Mouse (Mus musculus): ENCODE measurements at regions not wholly inside any gene's neighbourhood (a gene's known extent, or its start where the extent isn't known, plus 50 kb on each side); places are given as distances from the start of the nearest gene placed in this dataset.

DNA sequence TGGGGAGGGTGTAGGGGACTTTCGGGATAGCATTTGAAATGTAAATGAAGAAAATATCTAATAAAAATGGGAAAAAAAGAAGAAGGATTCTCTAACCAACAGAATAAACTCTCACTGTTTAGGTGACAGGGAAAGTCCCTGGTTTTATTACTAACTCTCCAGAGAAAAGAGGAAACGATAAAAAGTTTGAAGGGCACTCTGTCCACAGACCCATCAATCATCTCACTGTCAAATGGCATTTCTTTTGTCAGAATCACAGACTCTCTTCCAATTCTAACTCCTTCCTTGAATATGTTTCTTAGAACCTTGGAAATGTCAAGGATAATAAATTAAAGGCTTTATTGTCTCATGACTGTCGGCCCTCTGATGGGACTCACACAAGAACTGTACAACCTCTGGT lies 275.3 kb upstream of the Rasgrp1 start:
- peaks cover 9% of the 10 kb centered on the region for H3K4me1 ChIP-seq (replicated peaks)
- WGBS: 82% methylated on average over 3 of the region's 3 CpGs

DNA sequence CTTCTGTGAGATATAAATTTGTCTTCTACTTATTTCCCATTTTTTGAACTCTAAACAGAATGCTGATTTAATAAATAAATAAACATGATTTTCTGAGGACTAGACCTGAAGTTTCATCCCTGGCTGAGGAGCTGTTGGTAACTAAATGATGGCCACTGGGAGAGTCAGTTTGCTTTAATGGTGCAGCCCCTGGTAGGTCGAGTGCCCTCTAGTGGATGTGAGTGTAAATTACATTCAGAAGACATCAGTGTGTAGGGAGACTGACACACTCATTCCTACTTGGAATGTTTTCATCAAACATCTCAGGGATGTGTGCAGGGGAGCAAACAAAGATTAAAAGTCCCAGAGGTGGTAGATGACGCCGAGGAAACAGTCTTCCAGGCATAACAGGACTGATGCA lies 281.2 kb upstream of the Rasgrp1 start:
- H3K27me3 ChIP-seq: no peaks in the 10 kb centered on the region
- no peak overlapping the region for H3K4me2 ChIP-seq
- no peaks in the 10 kb centered on the region for H3K36me3 ChIP-seq
- no peaks in the 10 kb centered on the region for H3K9me3 ChIP-seq
- no peak overlapping the region for H3K4me3 ChIP-seq
- H3K27ac ChIP-seq: no peak overlapping the region
- 49% methylated on average over 3 of the region's 3 CpGs for WGBS
- no peak for ATAC-seq (ENCODE audit: low FRiP score)
- H3K4me1 ChIP-seq (replicated peaks): no peaks in the 10 kb centered on the region
- no peak overlapping the region for H3K9ac ChIP-seq

More for the DNA sequence above, 275.3 kb upstream of the Rasgrp1 start:
- Histone ChIP-seq H3K9me3 (no peaks in the 10 kb centered on the region), H3K4me3 (no peak overlapping the region), H3K4me2 (no peak overlapping the region), H3K9ac (no peak overlapping the region), H3K27me3 (no peaks in the 10 kb centered on the region), H3K27ac (no peak overlapping the region), H3K36me3 (no peaks in the 10 kb centered on the region)
- no peak for ATAC-seq (ENCODE audit: low FRiP score)

DNA sequence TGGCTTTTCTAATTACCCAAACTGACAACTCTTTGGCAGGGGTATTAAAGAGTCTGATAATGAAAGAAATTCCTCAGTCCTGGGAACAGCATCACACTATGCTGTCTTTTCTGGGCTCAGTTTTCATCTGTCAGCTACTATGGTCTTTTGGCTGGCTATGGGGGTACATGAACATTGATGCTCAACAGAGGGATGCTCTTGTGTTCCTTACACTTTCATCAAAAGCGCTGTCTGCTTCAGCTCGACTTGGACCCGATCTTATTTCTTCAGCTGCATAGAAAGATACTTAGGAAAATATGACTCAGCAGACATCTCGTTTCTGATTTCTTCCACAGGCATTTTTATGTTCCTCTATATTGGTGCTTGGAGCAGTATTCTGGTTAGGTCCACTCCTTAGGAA lies 292.1 kb upstream of the Rasgrp1 start:
- Histone ChIP-seq H3K4me3 (no peak overlapping the region), H3K4me2 (no peak overlapping the region), H3K27ac (no peak overlapping the region), H3K27me3 (no peaks in the 10 kb centered on the region), H3K36me3 (no peaks in the 10 kb centered on the region), H3K9me3 (no peaks in the 10 kb centered on the region), H3K4me1 (replicated peaks) (no peaks in the 10 kb centered on the region), H3K9ac (no peak overlapping the region)
- WGBS: 91% methylated on average over 4 of the region's 4 CpGs
- no peak for ATAC-seq (ENCODE audit: low FRiP score)

DNA sequence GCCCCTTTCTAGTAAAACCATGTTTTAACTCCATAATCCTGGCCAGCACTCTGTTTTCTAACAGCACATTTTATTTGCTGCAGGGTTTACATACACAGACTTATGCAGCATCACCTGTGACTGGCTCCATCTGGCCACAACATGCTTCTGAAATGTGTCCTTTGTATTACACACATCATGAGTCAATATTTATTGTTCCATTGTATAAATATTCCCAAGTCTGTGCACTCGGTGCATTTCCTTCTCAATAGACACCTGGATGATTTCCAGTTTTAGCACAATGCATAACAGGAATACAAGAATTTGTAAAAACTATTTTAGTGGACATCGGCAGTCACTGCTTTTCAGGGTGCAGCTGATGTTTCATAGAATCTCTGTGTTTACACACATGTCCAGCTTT lies 294.6 kb upstream of the Rasgrp1 start:
- no peak overlapping the region for H3K27ac ChIP-seq

DNA sequence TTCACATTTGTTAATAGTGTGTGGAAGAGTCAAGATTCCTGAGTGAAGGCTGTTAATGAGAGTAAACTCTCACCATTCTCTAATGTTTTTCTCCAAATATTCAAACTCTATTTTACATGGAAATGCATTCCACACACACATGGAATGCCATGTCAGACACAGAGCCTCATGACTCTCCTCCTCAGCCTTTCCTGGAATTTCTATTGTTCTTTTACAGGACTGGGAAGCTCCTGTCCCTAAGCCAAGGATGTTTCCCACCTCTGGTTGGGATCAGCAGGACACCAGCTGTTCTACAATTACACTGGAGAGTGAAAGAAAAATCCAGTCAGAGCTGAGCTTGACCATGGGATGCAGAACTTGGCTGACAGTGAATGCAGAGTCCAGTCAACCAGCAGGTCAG lies 309.3 kb upstream of the Rasgrp1 start:
- H3K4me2 ChIP-seq: no peak overlapping the region
- no peak overlapping the region for H3K27ac ChIP-seq
- H3K9me3 ChIP-seq: no peaks in the 10 kb centered on the region
- H3K27me3 ChIP-seq: no peaks in the 10 kb centered on the region
- H3K9ac ChIP-seq: no peak overlapping the region
- H3K4me3 ChIP-seq: no peak overlapping the region
- no peaks in the 10 kb centered on the region for H3K4me1 ChIP-seq (replicated peaks)
- no peak for ATAC-seq (ENCODE audit: low FRiP score)
- no peaks in the 10 kb centered on the region for H3K36me3 ChIP-seq

More for the DNA sequence above, 294.6 kb upstream of the Rasgrp1 start:
- Histone ChIP-seq H3K27me3 (no peaks in the 10 kb centered on the region), H3K9ac (no peak overlapping the region), H3K4me1 (replicated peaks) (no peaks in the 10 kb centered on the region), H3K4me3 (no peak overlapping the region), H3K36me3 (no peaks in the 10 kb centered on the region), H3K9me3 (no peaks in the 10 kb centered on the region), H3K4me2 (no peak overlapping the region)
- ATAC-seq (ENCODE audit: low FRiP score): no peak
- WGBS: 74% methylated on average over 2 of the region's 2 CpGs

DNA sequence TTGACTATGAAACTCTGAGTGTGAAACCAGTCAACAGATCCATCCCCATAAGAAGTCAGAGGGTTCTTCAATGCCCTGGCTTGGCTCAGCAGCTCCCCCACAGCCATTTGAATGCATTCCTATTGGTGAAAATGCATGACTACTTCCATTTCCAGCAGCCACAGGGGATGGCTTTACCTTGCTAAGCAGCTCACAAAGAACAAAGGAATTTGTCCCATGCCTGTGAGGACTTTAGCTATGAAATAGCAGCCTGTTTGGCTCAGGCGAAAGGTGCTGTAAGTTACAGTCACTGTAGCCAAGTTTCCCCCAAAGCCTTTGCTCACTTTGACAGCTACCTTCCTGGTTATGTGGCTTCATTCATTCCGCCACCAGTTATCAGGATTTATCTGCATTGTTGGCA lies 309.8 kb upstream of the Rasgrp1 start:
- Histone ChIP-seq H3K4me3 (no peak overlapping the region), H3K27me3 (no peaks in the 10 kb centered on the region), H3K4me2 (no peak overlapping the region), H3K9ac (no peak overlapping the region), H3K36me3 (no peaks in the 10 kb centered on the region), H3K4me1 (replicated peaks) (no peaks in the 10 kb centered on the region), H3K9me3 (no peaks in the 10 kb centered on the region), H3K27ac (no peak overlapping the region)
- ATAC-seq (ENCODE audit: low FRiP score): no peak
- WGBS: 63% methylated on average over 2 of the region's 2 CpGs

DNA sequence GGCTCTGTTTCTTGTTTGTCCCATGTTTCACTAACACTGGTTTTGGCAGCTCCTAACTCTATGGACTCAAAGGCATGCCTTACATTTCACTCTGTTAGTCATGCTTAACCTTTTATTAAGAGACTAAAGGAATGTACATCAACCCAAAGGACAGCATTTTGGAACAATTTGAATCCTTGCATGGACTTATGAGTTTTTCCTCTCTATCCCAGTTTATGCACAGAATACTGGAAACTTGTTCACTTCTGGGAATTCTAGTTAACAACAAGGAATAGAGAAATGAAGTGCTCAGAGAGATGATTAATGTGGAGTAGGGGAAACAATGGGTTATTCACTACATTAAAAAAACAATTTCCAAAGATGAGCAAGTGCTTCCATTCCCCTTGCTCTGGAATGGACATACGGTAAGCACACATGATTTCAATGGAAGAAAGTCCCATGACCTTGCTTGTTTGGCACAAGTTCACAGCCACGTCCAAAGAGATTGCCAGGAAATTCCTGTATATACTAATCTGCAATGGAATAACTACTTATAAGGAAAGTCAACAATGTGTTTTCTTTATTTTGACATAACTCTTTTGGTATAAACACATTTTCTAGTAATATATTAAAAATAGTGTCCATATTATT lies 313.9 kb upstream of the Rasgrp1 start:
- 82% methylated on average over 2 of the region's 2 CpGs for WGBS

DNA sequence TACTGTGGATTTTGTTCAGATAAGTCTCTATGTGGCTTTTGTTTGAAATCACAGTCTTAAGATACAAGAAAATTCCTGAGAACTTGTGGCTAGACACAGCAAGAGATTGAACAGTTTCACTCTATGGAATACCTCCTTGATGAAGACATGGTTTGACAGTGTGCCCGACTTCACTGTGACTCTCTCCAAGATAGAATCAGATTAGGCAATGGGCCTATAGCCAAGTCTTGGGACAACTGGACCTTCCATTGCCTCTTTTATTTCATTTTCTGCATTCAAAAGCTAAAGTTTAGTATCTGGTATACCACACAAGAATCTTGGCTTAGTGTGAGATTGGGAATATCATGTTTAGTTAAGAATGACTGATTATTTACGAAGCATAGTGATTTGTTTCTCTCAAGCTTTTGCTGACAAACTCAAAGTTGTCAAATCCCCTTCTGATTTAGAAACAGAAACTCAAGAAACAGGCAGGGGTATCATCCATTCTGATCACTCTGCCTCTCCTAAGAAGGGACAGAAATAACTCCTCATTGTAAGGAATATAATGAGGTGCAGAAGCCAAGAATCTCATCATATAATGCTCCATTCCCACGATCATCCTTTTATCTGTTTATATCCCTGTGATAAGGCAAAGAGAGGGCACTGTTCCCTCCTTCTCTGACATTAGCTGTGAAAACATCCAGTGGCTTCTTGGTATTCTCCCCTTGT lies 317.6 kb upstream of the Rasgrp1 start:
- Histone ChIP-seq H3K4me2 (no peak overlapping the region), H3K9ac (no peak overlapping the region), H3K27ac (no peak overlapping the region), H3K9me3 (no peaks in the 10 kb centered on the region), H3K27me3 (no peaks in the 10 kb centered on the region), H3K4me3 (no peak overlapping the region), H3K36me3 (no peaks in the 10 kb centered on the region), H3K4me1 (replicated peaks) (no peaks in the 10 kb centered on the region)
- no peak for ATAC-seq (ENCODE audit: low FRiP score)
- WGBS: 93% methylated on average over 3 of the region's 3 CpGs

More for the DNA sequence above, 313.9 kb upstream of the Rasgrp1 start:
- H3K4me3 ChIP-seq: no peak overlapping the region
- ATAC-seq (ENCODE audit: low FRiP score): no peak
- no peaks in the 10 kb centered on the region for H3K9me3 ChIP-seq
- H3K36me3 ChIP-seq: no peaks in the 10 kb centered on the region
- H3K27ac ChIP-seq: no peak overlapping the region
- H3K9ac ChIP-seq: no peak overlapping the region
- H3K27me3 ChIP-seq: no peaks in the 10 kb centered on the region
- H3K4me1 ChIP-seq (replicated peaks): no peaks in the 10 kb centered on the region
- H3K4me2 ChIP-seq: no peak overlapping the region

DNA sequence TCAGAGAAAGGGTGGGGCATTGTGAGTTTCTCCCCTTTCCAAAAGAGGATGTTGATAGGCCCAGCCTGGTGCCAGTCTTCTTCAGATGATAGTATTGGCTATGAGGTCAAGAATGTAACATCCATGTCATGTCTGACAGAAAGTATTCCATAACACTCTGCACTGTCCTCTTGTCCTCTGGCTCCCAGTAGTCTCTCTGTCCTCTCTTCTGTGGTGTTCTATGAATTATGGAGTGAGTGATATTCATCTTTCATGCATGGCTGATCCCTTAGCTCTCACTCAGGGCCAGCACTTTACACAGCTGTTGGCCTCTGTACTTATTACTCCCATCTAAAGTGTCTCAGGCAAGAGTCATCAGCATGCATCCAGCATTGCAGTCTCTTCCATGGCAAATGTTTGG lies 319.9 kb upstream of the Rasgrp1 start:
- Histone ChIP-seq H3K9me3 (no peaks in the 10 kb centered on the region), H3K4me3 (no peak overlapping the region), H3K27me3 (peaks cover 2% of the 10 kb centered on the region; the same call in 1 of the 2 replicates), H3K36me3 (no peaks in the 10 kb centered on the region), H3K27ac (no peak overlapping the region), H3K9ac (no peak overlapping the region), H3K4me2 (no peak overlapping the region), H3K4me1 (replicated peaks) (no peaks in the 10 kb centered on the region)
- ATAC-seq (ENCODE audit: low FRiP score): no peak

DNA sequence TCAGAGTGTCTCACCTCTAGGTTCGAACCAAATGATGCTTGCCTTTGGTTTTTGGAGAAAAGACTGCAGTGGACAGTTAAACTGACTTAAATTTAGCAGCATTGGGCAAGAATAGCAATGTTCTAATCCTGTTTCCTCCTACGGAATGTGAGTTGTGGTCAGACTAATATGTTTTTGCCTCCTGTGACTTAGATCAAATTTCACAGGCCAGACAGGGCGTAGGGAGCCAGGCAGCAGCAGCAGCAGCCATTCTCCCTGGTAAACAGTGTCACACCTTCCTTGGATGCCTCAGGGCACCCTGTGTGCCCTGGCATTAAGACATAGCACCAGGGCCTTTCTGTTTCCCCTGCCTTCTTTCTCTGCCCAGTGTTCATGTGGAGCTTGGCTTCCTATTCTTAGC lies 323.7 kb upstream of the Rasgrp1 start:
- Histone ChIP-seq H3K4me1 (replicated peaks) (no peaks in the 10 kb centered on the region), H3K4me2 (no peak overlapping the region), H3K27ac (no peak overlapping the region), H3K9ac (no peak overlapping the region), H3K36me3 (no peaks in the 10 kb centered on the region), H3K9me3 (no peaks in the 10 kb centered on the region), H3K27me3 (peaks cover 2% of the 10 kb centered on the region; the same call in 1 of the 2 replicates), H3K4me3 (no peak overlapping the region)
- WGBS: 80% methylated on average over 3 of the region's 3 CpGs
- no peak for ATAC-seq (ENCODE audit: low FRiP score)

DNA sequence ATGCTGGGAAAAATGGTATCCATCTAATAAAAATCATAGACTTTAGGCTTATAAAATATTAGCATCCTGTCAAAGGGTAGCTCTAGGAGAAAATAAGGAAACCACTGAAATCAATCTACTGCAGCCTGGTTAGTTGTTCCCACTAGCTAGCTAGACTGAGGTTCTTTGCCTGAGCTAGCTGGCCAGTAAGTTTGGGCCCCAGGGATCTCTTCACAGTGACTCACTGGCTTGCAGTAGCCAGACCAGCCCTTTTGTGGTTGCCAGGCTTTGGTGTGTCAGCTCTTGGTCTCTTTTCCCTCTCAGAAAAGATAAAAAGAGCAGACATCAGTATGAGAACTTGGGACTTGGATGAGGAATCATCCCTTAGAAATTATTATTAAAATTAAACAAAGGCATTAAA lies 325.3 kb upstream of the Rasgrp1 start:
- H3K27ac ChIP-seq: no peak overlapping the region
- no peak overlapping the region for H3K4me2 ChIP-seq
- no peak overlapping the region for H3K9ac ChIP-seq
- no peaks in the 10 kb centered on the region for H3K4me1 ChIP-seq (replicated peaks)
- no peak for ATAC-seq (ENCODE audit: low FRiP score)
- H3K4me3 ChIP-seq: no peak overlapping the region
- H3K27me3 ChIP-seq: peaks cover 2% of the 10 kb centered on the region; the same call in 1 of the 2 replicates
- H3K36me3 ChIP-seq: no peaks in the 10 kb centered on the region
- no peaks in the 10 kb centered on the region for H3K9me3 ChIP-seq

DNA sequence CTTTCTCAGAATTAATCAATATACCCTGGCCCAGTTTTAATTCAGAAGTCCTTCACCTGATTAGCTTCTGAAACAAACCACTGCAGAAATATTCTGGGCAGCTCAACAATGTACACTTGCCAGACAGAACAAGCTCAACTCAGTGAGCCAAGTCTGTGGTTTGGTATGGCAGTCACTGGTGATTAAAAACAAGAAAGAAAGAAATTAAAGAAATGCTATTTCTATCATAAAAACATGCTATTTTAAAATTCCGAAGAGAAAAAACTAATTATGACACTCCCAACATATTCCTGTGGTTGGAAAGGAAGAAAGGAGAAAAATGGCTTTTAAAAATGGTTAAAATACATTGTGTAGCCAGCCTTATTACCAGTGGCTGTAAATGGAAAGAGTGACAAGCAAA lies 332.1 kb upstream of the Rasgrp1 start:
- Histone ChIP-seq H3K36me3 (no peaks in the 10 kb centered on the region), H3K4me3 (no peak overlapping the region), H3K4me2 (no peak overlapping the region), H3K9ac (no peak overlapping the region), H3K27ac (no peak overlapping the region), H3K4me1 (replicated peaks) (no peaks in the 10 kb centered on the region), H3K9me3 (no peaks in the 10 kb centered on the region), H3K27me3 (no peaks in the 10 kb centered on the region)
- WGBS: 79% methylated on average over 1 of the region's 1 CpGs
- no peak for ATAC-seq (ENCODE audit: low FRiP score)

DNA sequence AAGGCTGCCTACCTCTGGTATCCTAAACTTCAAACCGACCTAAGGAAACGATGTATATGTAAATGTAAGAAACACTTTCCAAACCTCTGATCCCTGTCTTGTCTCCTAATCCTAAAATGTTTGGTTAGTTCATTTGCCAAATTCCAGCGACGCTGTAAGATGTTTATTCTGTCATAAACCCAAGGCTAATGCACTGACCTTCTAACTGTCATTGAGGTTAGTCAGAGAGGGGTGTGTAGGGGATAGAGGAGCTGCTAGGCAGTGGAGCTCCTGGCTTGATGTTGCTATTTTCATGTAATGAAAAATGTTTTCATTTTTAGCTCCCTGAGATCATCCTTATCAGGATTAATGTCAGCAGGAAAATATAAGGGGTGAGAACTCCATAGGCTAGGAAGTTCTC lies 335.8 kb upstream of the Rasgrp1 start:
- no peaks in the 10 kb centered on the region for H3K9me3 ChIP-seq
- WGBS: 84% methylated on average over 4 of the region's 4 CpGs
- ATAC-seq (ENCODE audit: low FRiP score): no peak
- H3K27ac ChIP-seq: no peak overlapping the region
- H3K4me1 ChIP-seq (replicated peaks): no peaks in the 10 kb centered on the region
- H3K27me3 ChIP-seq: no peaks in the 10 kb centered on the region
- H3K4me3 ChIP-seq: no peak overlapping the region
- H3K4me2 ChIP-seq: no peak overlapping the region
- H3K36me3 ChIP-seq: no peaks in the 10 kb centered on the region
- no peak overlapping the region for H3K9ac ChIP-seq
